Mouse (Mus musculus) forelimb bud, embryonic 11.5 days (tissue): ENCODE results near the gene Gphn.
A peak's percentile ranks its signal among the peaks of the same experiment; 100 is the strongest.
"Not testable (repeated sequence)": the region's sequence is repeated elsewhere in the genome, so short reads cannot be mapped to it uniquely, and the experiment has no call there.

Experiments
- DNase-seq: peaks from one replicate; pipeline ENCODE4 v3.0.0-alpha.2; 2012; ENCODE audit warnings: low read depth, low spot score

The Gphn gene

GRCm38 (mm10) chr12:78332107-78332506 is 105.9 kb downstream of the Gphn start:
- DNase-seq, result peak; percentile 49

GRCm38 (mm10) chr12:78356472-78356871 is 130.3 kb downstream of the Gphn start:
- no peak for DNase-seq

- DNase-seq, result no peak
Measured at GRCm38 (mm10) chr12:78389267-78389666, 163.1 kb downstream of the Gphn start.

- no peak for DNase-seq
Measured at GRCm38 (mm10) chr12:78395297-78395696, 169.1 kb downstream of the Gphn start.

- DNase-seq, result not testable (repeated sequence)
Measured at GRCm38 (mm10) chr12:78407518-78407917, 181.3 kb downstream of the Gphn start.

GRCm38 (mm10) chr12:78522176-78522575 is 296.0 kb downstream of the Gphn start:
- no peak for DNase-seq

GRCm38 (mm10) chr12:78522804-78523394 is 296.7 kb downstream of the Gphn start:
- DNase-seq, result no peak

GRCm38 (mm10) chr12:78537590-78537989 is 311.4 kb downstream of the Gphn start:
- not testable (repeated sequence) for DNase-seq

GRCm38 (mm10) chr12:78550913-78551312 is 324.7 kb downstream of the Gphn start:
- no peak for DNase-seq

- DNase-seq, result no peak
Measured at GRCm38 (mm10) chr12:78631816-78632215, 405.6 kb downstream of the Gphn start.

GRCm38 (mm10) chr12:78639466-78639865 is 413.3 kb downstream of the Gphn start:
- no peak for DNase-seq

- no peak for DNase-seq
Measured at GRCm38 (mm10) chr12:78640086-78640485, 413.9 kb downstream of the Gphn start.

- no peak for DNase-seq
Measured at GRCm38 (mm10) chr12:78641220-78641619, 415.0 kb downstream of the Gphn start.

- no peak for DNase-seq
Measured at GRCm38 (mm10) chr12:78643691-78644090, 417.5 kb downstream of the Gphn start.

- DNase-seq, result no peak
Measured at GRCm38 (mm10) chr12:78645282-78645681, 419.1 kb downstream of the Gphn start.

- DNase-seq, result no peak
Measured at GRCm38 (mm10) chr12:78659718-78660304, 433.6 kb downstream of the Gphn start.

GRCm38 (mm10) chr12:78678101-78678806 is 452.1 kb downstream of the Gphn start:
- DNase-seq, result no peak

GRCm38 (mm10) chr12:78678807-78679189 is 452.6 kb downstream of the Gphn start:
- DNase-seq, result no peak

- no peak for DNase-seq
Measured at GRCm38 (mm10) chr12:78681048-78681447, 454.9 kb downstream of the Gphn start.

- DNase-seq, result no peak
Measured at GRCm38 (mm10) chr12:78682279-78682678, 456.1 kb downstream of the Gphn start.

GRCm38 (mm10) chr12:78685669-78686215 is 459.6 kb downstream of the Gphn start:
- DNase-seq, result no peak

GRCm38 (mm10) chr12:78688876-78689275 is 462.7 kb downstream of the Gphn start:
- no peak for DNase-seq

- no peak for DNase-seq
Measured at GRCm38 (mm10) chr12:78691325-78691724, 465.1 kb downstream of the Gphn start, which contains the start of gene Fam71d. Fam71d (plus strand) TSS chr12:78691535.
